Mouse (Mus musculus): ENCODE data around the gene Ttc3.
"Not testable (repeated sequence)": the region's sequence is repeated elsewhere in the genome, so short reads cannot be mapped to it uniquely, and the experiment has no call there.

DNA sequence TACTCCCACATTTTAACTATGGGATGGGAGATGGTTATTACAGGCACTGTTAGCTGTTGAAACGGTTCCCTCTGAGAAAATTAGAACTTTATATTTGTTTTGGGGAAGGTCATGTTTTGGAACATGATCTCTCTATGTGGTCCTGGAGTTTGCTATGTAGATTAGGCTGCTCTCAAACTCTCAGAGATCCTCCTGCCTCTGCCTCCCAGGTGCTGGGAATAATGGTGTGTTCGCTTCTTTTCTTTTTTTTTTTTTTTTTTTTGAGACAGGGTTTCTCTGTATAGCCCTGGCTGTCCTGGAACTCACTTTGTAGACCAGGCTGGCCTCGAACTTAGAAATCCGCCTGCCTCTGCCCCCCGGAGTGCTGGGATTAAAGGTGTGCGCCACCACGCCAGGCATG is 95.9 kb downstream of the Ttc3 start:
- TF ChIP-seq POLR2A (IDR thresholded peaks at IDR 0.05; ENCODE audit: insufficient read depth, low read length); CTCF (IDR thresholded peaks at IDR 0.05; ENCODE audit: low read depth, low read length): not testable (repeated sequence)
